Mouse (Mus musculus) inflammation-experienced regulatory T-cells, adult 6 months (primary cell): ENCODE data around the gene Upk3bl. TPM values are rescaled to one million over a fixed set of nuclear protein-coding genes. Genes with fewer than 3 reads are reported as not detected.
"Not testable (repeated sequence)": the region's sequence is repeated elsewhere in the genome, so short reads cannot be mapped to it uniquely, and the experiment has no call there.

Experiments
- ATAC-seq: one replicate; pipeline ENCODE4 v1.8.0; 2017
- polyA plus RNA-seq, 3 experiments: library from polyadenylated mRNA; unstranded; fragments of 100-300 nt; shearing (Covaris generic); gene quantifications; one replicate each; pipeline ENCODE4 v1.2.1; 2017

Gene Upk3bl
- polyA plus RNA-seq, 3 experiments from 2014 or later: not detected

DNA sequence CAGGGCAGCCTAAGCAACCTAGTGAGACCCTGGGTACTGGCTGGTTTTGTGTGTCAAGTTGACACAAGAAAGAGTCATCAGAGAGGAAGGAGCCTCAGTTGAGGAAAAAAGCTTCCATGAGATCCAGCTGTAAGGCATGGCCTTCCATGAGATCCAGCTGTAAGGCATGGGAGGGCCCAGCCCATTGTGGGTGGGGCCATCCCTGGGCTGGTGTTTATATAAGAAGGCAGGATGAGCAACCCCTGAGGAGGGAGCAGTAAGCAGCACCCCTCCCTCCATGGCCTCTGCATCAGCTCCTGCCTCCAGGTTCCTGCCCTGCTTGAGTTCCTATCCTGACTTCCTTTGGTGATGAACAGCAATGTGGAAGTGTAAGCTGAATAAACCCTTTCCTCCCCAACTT lies 5.8 kb upstream of the Upk3bl start:
- ATAC-seq: not testable (repeated sequence)

GRCm38 (mm10) chr5:136049926-136050325 lies 4.4 kb upstream of the Upk3bl start:
- no peak for ATAC-seq

- ATAC-seq: no peak
Measured at GRCm38 (mm10) chr5:136051231-136052085, 2.8 kb upstream of the Upk3bl start.

DNA sequence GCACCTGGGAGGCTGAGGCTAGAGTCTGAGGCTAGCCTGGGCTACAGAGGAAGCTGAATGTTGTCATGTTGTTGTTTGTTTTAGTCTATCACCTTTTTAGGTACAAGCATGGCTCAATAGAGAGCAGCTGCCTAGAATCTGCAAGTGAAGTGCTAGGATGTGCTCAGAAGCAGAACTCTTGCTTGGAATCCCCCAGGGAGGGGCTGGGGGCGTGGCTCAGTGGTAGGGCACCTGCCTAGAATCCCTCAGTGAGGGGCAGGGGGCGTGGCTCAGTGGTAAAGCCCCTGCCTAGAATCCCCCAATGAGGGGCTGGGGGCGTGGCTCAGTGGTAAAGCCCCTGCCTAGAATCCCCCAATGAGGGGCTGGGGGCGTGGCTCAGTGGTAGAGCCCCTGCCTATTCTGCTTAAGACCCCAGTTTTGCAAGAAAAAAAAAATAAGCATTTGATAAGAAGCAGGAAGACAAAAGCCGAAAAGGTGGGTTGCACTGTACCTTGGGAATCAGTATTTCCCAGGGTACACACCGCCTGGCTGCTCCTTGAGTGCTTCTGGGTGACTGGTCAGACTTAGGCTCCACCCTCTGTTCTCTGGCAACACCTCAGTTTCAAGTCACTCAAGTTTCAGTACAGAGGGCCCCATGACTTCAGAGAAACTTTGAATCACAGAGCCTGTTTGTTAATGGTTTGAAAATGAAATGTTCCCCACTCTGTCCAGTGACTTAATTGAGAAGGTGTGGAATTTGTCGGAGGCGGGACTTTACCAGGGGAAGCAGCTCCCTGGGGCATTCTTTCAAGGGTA lies 1.2 kb upstream of the Upk3bl start:
- no peak for ATAC-seq

DNA sequence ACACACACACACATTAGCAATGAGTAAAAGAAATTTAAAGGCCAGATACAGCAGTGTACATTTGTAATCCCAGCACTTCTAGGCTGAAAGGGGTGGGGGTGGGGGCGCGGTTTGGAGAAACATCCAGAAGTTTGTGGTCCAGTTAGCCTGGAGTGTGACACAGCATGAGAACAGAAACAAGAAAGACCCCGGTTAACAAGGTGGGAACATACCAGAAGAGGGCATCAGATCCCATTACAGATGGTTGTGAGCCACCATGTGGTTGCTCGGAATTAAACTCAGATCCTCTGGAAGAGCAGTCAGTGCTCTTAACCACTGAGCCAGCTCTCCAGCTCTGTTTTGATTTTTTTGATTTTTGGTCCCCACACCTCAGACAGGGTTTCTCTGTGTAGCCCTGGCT lies 1.8 kb downstream of the Upk3bl start:
- ATAC-seq: no peak

DNA sequence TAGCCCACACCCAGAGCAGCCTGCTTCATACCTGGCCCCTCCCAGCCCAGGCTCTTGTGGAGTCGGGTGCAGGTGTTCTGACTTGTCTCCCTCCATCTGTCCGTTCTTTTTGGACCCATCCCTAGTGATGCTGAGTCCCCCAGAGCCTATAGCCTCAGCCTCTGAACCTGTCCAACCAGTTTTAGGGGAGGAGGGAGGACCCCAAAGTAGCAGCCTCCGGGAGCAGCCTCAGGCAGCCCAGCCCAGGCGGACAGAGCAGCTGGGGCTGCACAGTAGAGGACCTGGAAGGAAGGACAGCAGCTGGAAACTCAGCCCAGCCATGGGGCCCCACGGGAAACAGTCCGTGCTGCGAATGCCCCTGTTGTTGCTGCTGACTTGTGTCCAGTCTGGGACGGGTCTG lies 2.8 kb downstream of the Upk3bl start:
- no peak for ATAC-seq

- no peak for ATAC-seq
Measured at GRCm38 (mm10) chr5:136061567-136061966, 7.3 kb downstream of the Upk3bl start.

- no peak for ATAC-seq
Measured at GRCm38 (mm10) chr5:136063920-136064319, 9.6 kb downstream of the Upk3bl start.

DNA sequence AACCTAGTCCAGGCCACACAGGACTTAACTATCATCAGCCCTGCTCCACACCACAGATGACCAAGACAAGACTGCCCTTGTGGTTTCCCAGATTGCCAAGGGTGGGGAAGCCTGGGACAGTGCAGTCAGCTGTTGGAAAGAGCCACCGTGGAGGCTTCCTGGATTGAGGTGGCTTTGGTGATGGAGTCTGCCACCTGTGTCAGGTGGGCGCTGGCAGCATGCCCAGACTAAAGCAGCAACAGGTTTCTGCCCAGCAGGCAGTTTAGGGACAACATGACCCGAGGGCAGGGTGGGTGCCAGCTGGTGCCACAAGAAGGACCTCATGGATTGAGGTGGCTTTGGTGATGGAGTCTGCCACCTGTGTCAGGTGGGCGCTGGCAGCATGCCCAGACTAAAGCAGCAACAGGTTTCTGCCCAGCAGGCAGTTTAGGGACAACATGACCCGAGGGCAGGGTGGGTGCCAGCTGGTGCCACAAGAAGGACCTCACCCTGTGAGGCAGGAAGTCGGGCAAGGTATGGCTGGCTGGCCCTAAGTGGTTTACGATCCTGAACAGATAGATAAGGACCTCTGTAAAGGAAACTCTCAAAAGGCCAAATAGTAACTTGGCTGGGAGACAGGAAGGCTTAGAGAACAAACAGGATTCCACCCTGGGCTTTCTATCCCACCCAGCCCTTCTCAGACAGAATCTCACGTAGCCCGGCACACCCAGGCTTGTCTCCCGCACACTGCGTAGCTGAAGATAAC lies 12.3 kb downstream of the Upk3bl start:
- not testable (repeated sequence) for ATAC-seq

GRCm38 (mm10) chr5:136069411-136069810 lies 15.1 kb downstream of the Upk3bl start:
- ATAC-seq: no peak

- ATAC-seq: no peak
Measured at GRCm38 (mm10) chr5:136073051-136073450, 18.8 kb downstream of the Upk3bl start.

DNA sequence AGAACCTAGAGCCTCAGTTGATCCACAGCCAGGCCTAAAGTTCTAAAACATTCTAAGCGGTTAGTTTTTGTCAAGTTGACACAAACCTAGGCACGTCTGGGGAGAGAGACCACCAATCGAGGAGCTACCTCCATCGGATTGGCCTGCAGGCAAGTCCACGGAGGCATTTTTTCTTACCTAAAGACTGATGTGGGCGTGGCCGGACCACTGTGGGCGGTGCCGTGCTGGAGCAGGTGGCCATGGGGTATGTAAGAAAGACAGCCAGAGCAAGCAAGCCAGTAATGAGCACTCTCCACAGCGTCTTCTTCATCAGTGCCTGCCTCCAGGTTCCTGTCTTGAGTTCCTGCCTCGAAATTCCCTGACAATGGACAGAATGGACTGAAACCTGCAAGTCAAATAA lies 19.2 kb downstream of the Upk3bl start:
- ATAC-seq: no peak

GRCm38 (mm10) chr5:136075076-136075475 lies 20.8 kb downstream of the Upk3bl start:
- ATAC-seq: no peak

DNA sequence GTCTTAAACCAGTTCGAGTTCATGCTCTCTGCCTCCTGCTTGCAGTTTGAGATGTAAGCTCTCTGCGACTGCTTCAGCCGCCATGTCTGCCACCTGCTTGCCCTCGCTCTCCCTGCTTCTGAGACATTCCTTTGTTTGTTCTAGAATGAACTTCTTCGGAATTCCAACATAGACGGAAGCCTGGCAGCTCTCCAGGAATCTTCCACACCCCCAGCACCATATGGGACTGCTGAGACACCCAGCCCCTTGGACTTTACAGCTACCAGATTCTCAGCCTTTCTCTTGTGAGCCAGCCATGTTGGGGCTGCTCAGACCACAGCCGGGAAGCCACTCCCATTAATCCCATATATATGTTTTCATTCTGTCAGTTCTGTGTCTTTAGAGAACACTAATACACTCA lies 22.0 kb downstream of the Upk3bl start:
- ATAC-seq: no peak

- no peak for ATAC-seq
Measured at GRCm38 (mm10) chr5:136077001-136077550, 22.8 kb downstream of the Upk3bl start.

- no peak for ATAC-seq
Measured at GRCm38 (mm10) chr5:136078136-136078535, 23.8 kb downstream of the Upk3bl start.

DNA sequence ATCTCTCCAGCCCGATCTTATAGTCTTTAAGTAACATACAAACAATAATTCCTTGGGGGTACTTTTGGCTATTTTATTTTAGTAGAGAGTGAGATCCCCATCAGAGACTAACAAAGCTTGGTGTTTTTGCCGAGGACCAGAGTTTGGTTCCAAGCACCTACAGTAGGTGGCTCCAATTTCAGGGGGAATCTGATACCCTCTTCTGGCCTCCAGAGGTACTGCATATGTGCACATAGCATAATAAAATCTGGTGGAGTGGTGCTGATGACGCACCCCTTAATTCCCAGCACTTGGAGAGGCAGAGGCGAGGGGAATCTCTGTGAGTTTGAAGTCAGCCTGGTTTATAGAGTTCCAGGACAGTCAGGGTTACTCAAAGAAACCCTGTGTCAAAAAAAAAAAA lies 28.1 kb downstream of the Upk3bl start:
- no peak for ATAC-seq

DNA sequence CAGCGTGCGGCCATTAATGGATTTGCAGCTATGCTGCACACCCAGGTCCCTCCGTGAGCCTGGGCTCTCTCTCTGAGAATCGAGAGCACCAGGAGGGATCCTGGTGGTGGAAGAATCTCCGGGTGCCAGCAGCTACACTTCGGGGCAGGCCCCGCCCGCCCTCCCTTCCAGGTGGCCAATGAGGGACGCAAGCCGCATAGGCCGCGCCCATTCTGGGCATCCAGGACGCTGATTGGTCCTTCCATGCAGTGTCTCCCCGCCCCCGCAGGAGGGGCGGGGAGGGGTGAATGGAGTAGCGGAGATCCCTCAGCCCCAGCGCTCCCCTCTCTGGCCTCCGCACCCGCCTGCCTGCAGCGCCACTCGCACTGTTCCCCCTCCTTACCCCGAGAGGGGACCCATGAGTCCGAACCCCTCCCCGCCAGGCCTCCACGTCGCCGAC lies 29.4 kb downstream of the Upk3bl start, which contains the start of gene Rasa4:
Gene Rasa4, plus strand, starts transcription at position 248 of the 439 bp plus-strand sequence.
- peak; percentile 99 for ATAC-seq

GRCm38 (mm10) chr5:136084144-136084881 lies 30.0 kb downstream of the Upk3bl start:
- peak; percentile 33 for ATAC-seq

GRCm38 (mm10) chr5:136084891-136085651 lies 30.8 kb downstream of the Upk3bl start:
- no peak for ATAC-seq

DNA sequence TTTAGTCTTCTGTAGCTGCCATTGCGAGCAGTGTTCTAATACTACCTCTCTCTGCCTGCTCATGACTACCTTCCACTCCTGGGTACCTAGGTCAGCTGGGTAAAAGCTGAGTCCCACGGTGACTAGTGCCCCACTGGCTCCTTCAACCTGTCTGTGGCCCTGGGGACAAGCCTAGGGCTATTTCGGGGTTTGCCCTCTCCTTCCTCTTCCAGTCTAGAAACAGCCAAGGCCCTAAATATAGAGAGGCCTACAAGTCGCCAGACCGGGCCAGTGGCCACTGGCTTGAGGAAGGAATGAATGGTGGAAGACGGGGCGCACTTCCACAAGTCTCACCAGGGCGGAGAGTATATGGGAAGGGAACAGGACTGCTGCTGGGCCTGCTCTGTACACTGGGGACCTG lies 32.0 kb downstream of the Upk3bl start:
- ATAC-seq: no peak
